Mouse (Mus musculus) liver, postnatal 0 days (tissue): Measurements from ENCODE around the gene Mrvi1. TPM values are rescaled to one million over a fixed set of nuclear protein-coding genes. Genes with fewer than 3 reads are reported as not detected.
"Not testable (repeated sequence)": the region's sequence is repeated elsewhere in the genome, so short reads cannot be mapped to it uniquely, and the experiment has no call there.

ENCODE experiments used
- ATAC-seq: fragments of 200-750 bp; cut with Nextera tagmentation; 2 replicates; pipeline ENCODE4 v1.8.0; 2017; ENCODE audit warnings: mild to moderate bottlenecking, moderate library complexity
- DNase-seq: peaks from one replicate; pipeline ENCODE4 v3.0.0-alpha.2; 2016
- H3K27ac ChIP-seq: fragments of 300-500 bp; sonication (generic); 2 replicates; pipeline ENCODE4 v1.5.1; 2014; ENCODE audit warnings: antibody characterized with exemption, moderate library complexity, mild to moderate bottlenecking, low read depth
- H3K27me3 ChIP-seq: fragments of 300-500 bp; sonication (generic); 2 replicates; pipeline ENCODE4 v1.6.1; 2014; ENCODE audit warnings: low read length, control low read depth, mixed read lengths; ENCODE audit not compliant: insufficient read depth
- H3K36me3 ChIP-seq: fragments of 300-500 bp; sonication (generic); replicated peaks from 2 replicates; pipeline ENCODE4 v1.6.1; 2014; ENCODE audit warnings: mild to moderate bottlenecking, control low read depth, low read length, moderate library complexity, mixed read lengths; ENCODE audit not compliant: insufficient read depth
- H3K4me1 ChIP-seq: fragments of 300-500 bp; sonication (generic); 2 replicates; pipeline ENCODE4 v1.6.1; 2014; ENCODE audit warnings: antibody characterized with exemption, mild to moderate bottlenecking, control low read depth; ENCODE audit not compliant: insufficient read depth
- H3K4me2 ChIP-seq: fragments of 300-500 bp; sonication (generic); 2 replicates; pipeline ENCODE4 v1.6.1; 2014; ENCODE audit warnings: low read depth, mild to moderate bottlenecking, low read length, moderate library complexity, mixed read lengths
- H3K4me3 ChIP-seq: fragments of 300-500 bp; sonication (generic); 2 replicates; pipeline ENCODE4 v1.5.1; 2014; ENCODE audit warnings: low read depth, low read length
- H3K9ac ChIP-seq: fragments of 300-500 bp; sonication (generic); replicated peaks from 2 replicates; pipeline ENCODE4 v1.6.1; 2014; ENCODE audit warnings: mild to moderate bottlenecking, moderate library complexity
- H3K9me3 ChIP-seq: fragments of 300-500 bp; sonication (generic); 2 replicates; pipeline ENCODE4 v1.6.1; 2016; ENCODE audit warnings: mild to moderate bottlenecking, control low read depth, low read length, mixed read lengths
- CTCF ChIP-seq: sonication (generic); IDR thresholded peaks from 2 replicates; pipeline ENCODE4 v1.5.1; 2016; ENCODE audit warnings: antibody characterized with exemption, low read depth
- EP300 ChIP-seq: IDR thresholded peaks from 2 replicates; pipeline ENCODE4 v1.6.1; 2016; ENCODE audit warnings: antibody characterized with exemption, low read depth, mild to moderate bottlenecking
- WGBS: fragments of 180-500 bp; shearing (Covaris S2); extraction: QIAGEN DNeasy Blood & Tissue Kit; methylation state at CpG from one replicate; pipeline ENCODE4 v1.1.7; 2014; ENCODE audit not compliant: insufficient replicate concordance; 5-methylcytosine and 5-hydroxymethylcytosine counted together
- polyA plus RNA-seq: library from polyadenylated mRNA; unstranded; fragments of >200 nt; fragmentation: Nextera tagmentation; extraction: Ambion mirVana; gene quantifications from 2 replicates; pipeline ENCODE4 v1.2.1, GENCODE M21; 2015

The Mrvi1 gene
- polyA plus RNA-seq, 1 experiment from 2014 or later: 8.4 TPM

- Histone ChIP-seq H3K4me3 (no peak overlapping the region), H3K4me2 (no peak overlapping the region), H3K27me3 (no peaks in the 10 kb centered on the region), H3K36me3 (no peaks in the 10 kb centered on the region), H3K27ac (no peak overlapping the region), H3K9me3 (no peaks in the 10 kb centered on the region), H3K9ac (no peak overlapping the region), H3K4me1 (peaks cover 20% of the 10 kb centered on the region)
- no peak for TF ChIP-seq CTCF
- TF ChIP-seq EP300: no peak
- no peak for DNase-seq
- ATAC-seq: no peak
- 73% methylated on average over 8 of the region's 8 CpGs for WGBS
These were observed 85.1 kb downstream of the Mrvi1 start for GRCm38 (mm10) chr7:110897202-110897601.

- Histone ChIP-seq H3K36me3 (no peaks in the 10 kb centered on the region), H3K4me1 (peaks cover 25% of the 10 kb centered on the region), H3K4me2 (no peak overlapping the region), H3K4me3 (no peak overlapping the region), H3K9ac (no peak overlapping the region), H3K27ac (no peak overlapping the region), H3K27me3 (no peaks in the 10 kb centered on the region), H3K9me3 (no peaks in the 10 kb centered on the region)
- TF ChIP-seq CTCF (no peak), EP300 (no peak)
- DNase-seq (no peak), ATAC-seq (no peak)
- 86% methylated on average over 7 of the region's 7 CpGs for WGBS
These were observed 85.8 kb downstream of the Mrvi1 start for GRCm38 (mm10) chr7:110896453-110896852.

- not testable (repeated sequence) for H3K36me3 ChIP-seq, H3K27me3 ChIP-seq, ATAC-seq, H3K4me3 ChIP-seq, H3K9me3 ChIP-seq, H3K4me2 ChIP-seq, DNase-seq, H3K9ac ChIP-seq, H3K27ac ChIP-seq
- 86% methylated on average over 10 of the region's 10 CpGs for WGBS
- peaks cover 31% of the 10 kb centered on the region for H3K4me1 ChIP-seq
These were observed 86.5 kb downstream of the Mrvi1 start for GRCm38 (mm10) chr7:110895772-110896171.

DNA sequence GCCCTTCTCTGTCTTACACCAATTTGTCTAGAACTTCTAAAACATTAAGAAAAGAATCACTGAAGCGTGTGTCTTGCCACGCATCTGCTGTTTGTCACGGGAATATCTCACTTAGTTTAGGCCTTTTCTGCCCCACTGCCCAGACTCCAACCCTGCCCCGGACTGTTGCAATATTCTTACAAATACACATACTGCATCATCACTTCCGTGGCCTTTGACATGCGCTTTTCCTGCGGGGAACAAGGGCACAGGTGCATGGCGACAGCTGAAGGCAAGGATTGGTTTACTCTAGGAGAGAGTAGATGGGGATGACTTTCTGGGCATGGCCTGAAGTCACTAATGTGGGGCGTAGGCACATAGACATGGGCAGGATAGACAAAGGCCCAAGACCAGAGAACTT lies 87.6 kb downstream of the Mrvi1 start:
- H3K9ac ChIP-seq: no peak overlapping the region
- H3K4me1 ChIP-seq: peaks cover 33% of the 10 kb centered on the region
- H3K27ac ChIP-seq: peak overlapping the region; percentile 49
- H3K4me2 ChIP-seq: 0 out of 2 replicates have a peak overlapping the region, but pooled peaks have one; percentile 2
- no peaks in the 10 kb centered on the region for H3K9me3 ChIP-seq
- H3K36me3 ChIP-seq: no peaks in the 10 kb centered on the region
- peak; percentile 37 for DNase-seq
- no peaks in the 10 kb centered on the region for H3K27me3 ChIP-seq
- no peak overlapping the region for H3K4me3 ChIP-seq
- peak; percentile 78 for ATAC-seq
- TF ChIP-seq EP300: no peak
- no peak for TF ChIP-seq CTCF
- 62% methylated on average over 9 of the region's 9 CpGs for WGBS

DNA sequence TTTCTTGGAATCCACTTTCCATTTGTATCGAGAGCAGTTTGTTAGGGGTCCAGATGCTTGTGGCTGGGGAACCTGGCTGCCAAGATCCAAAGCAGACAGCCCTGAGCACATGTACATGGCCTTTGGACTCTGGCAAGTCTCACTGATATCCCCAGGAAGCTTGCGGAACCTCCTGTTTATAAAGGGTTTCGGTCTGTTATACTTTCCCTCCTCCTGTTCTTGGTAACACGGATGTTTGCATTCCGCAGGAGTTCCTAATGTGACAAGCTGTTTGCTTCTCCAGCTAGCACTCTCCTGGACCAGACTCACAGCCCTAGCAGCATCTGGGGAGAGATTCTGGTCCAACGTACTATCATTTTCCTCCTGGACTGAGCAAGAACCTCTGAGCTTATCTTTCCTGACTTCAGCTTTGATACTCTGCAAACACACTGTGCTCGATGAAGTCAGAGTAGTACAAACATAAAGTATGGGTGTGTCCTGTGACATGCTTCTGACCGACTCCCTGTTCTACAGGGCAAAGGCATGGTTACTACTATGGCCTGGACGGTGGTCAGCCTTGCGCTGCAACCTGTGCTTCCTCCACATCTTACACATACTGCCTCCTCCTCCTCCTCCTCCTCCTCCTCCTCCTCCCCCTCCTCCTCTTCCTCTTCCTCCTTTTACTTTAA lies 88.2 kb downstream of the Mrvi1 start:
- Histone ChIP-seq H3K4me2 (peak overlapping the region; percentile 2), H3K9ac (no peak overlapping the region), H3K36me3 (no peaks in the 10 kb centered on the region), H3K27ac (peak overlapping the region; percentile 49), H3K4me1 (peaks cover 33% of the 10 kb centered on the region), H3K9me3 (no peaks in the 10 kb centered on the region), H3K4me3 (no peak overlapping the region), H3K27me3 (no peaks in the 10 kb centered on the region)
- no peak for TF ChIP-seq EP300
- ATAC-seq (peak; percentile 89), DNase-seq (no peak)
- 45% methylated on average over 10 of the region's 10 CpGs for WGBS

DNA sequence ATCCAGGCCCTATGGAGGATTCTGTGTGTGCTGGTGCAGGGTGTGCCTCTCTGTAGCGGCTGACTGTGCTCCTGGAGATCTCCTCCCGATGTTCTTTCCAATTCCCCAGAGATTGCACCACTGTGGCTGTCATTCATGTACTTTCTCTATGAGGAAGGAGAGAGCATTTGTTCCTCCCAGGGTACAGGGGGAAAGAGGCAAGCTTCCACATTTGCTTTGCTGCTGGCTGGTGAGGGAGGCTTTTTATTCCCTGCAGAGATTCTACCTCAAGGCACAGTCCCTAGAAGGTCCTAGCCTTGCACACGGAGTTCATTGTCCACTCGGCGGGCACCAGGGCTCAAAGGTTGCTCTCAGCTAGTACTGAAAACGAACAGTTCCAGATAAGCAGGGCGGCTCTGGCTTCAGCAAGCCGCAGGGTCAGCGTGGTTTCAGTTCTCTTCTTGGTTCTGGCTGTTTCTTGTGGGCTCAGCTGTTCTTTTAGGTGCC lies 90.7 kb downstream of the Mrvi1 start:
- H3K4me2 ChIP-seq: peak overlapping the region; percentile 51
- no peaks in the 10 kb centered on the region for H3K27me3 ChIP-seq
- H3K9me3 ChIP-seq: no peaks in the 10 kb centered on the region
- peak overlapping the region; percentile 78 for H3K27ac ChIP-seq
- peaks cover 33% of the 10 kb centered on the region for H3K4me1 ChIP-seq
- H3K36me3 ChIP-seq: no peaks in the 10 kb centered on the region
- DNase-seq (peak; percentile 61), ATAC-seq (peak; percentile 70)
- TF ChIP-seq EP300 (no peak), CTCF (no peak)
- H3K4me3 ChIP-seq: 0 out of 2 replicates have a peak overlapping the region, but pooled peaks have one; percentile 4
- H3K9ac ChIP-seq: peak overlapping the region; percentile 23
- 18% methylated on average over 9 of the region's 9 CpGs for WGBS
